Mouse (Mus musculus) ES-Bruce4 (cell line): ENCODE results near the gene Ccl7. TPM values are rescaled to one million over a fixed set of nuclear protein-coding genes. Genes with fewer than 3 reads are reported as not detected.

Experiments
- H3K27ac ChIP-seq: 2 replicates; pipeline ENCODE4 v1.5.1; 2012; ENCODE audit warnings: low read length, inconsistent platforms; ENCODE audit not compliant: insufficient read depth
- H3K27me3 ChIP-seq: 2 replicates; pipeline ENCODE4 v1.6.1; 2012; ENCODE audit warnings: mild to moderate bottlenecking, low read length, inconsistent platforms; ENCODE audit not compliant: control insufficient read depth, poor library complexity, insufficient read depth, severe bottlenecking
- H3K36me3 ChIP-seq: 2 replicates; pipeline ENCODE4 v1.6.1; 2012; ENCODE audit warnings: inconsistent platforms, mild to moderate bottlenecking, low read length, moderate library complexity; ENCODE audit not compliant: control insufficient read depth, poor library complexity, insufficient read depth, severe bottlenecking
- H3K4me1 ChIP-seq: one replicate; pipeline ENCODE4 v1.8.1; 2011; ENCODE audit warnings: low read length; ENCODE audit not compliant: control insufficient read depth, insufficient read depth
- H3K4me3 ChIP-seq: 2 replicates; pipeline ENCODE4 v1.5.1; 2011; ENCODE audit warnings: low read depth, mild to moderate bottlenecking, low read length
- H3K9ac ChIP-seq: 2 replicates; pipeline ENCODE4 v1.6.1; 2012; ENCODE audit warnings: low read depth, mild to moderate bottlenecking, inconsistent platforms; ENCODE audit not compliant: poor library complexity, severe bottlenecking
- H3K9me3 ChIP-seq: replicated peaks from 2 replicates; pipeline ENCODE4 v1.6.1; 2012; ENCODE audit warnings: mild to moderate bottlenecking, low read length, inconsistent platforms; ENCODE audit not compliant: control insufficient read depth, poor library complexity, insufficient read depth, severe bottlenecking
- CTCF ChIP-seq: IDR thresholded peaks from one replicate; pipeline ENCODE4 v1.8.1; 2011; ENCODE audit warnings: low read depth, low read length
- EP300 ChIP-seq: IDR thresholded peaks from 2 replicates; pipeline ENCODE4 v1.6.1; 2011; ENCODE audit warnings: low read depth, low read length; ENCODE audit not compliant: insufficient read depth
- POLR2A ChIP-seq: IDR thresholded peaks from one replicate; pipeline ENCODE4 v1.8.1; 2011; ENCODE audit warnings: low read length; ENCODE audit not compliant: insufficient read depth
- polyA plus RNA-seq: library from polyadenylated mRNA; stranded (reverse); fragments of >200 nt; gene quantifications from 2 replicates; pipeline ENCODE4 v1.2.4, GENCODE M21; 2011; ENCODE audit warnings: low read depth; ENCODE audit not compliant: missing spikeins, insufficient read depth, insufficient read length

Ccl7 gene
- polyA plus RNA-seq, 1 experiment, result 3.3 TPM

DNA sequence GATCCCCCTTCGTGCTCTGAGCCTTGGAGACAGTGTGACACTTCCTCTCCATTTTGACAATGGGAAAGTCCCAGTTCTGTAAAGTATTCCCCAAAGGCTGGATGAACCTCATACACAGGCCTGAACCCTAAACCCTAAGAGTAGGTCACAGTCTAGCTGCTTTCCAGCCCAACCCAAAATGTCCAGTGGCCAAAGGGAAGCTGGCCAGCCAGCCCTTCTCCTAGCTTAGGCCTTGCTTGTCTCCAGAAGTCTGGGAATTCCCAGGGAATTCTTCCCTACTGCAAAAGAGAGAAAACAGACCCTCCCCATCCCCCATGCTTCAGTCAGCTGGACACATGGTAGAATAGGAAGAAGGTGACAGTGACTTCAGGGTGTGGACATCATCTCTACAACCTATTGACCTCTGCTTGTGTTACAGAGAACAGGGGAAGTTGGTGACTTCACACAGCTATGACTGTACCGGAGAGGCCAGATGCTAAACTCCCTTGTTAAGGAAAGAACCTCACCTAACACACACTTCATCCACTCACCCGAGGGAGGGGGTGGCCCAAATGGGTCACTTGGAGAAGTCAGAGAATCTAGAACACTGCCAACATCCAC, 29.2 kb upstream of the Ccl7 start:
- no peak for TF ChIP-seq EP300
- no peak for TF ChIP-seq POLR2A
- TF ChIP-seq CTCF, result no peak
- no peak overlapping the region for H3K27ac ChIP-seq
- H3K36me3 ChIP-seq, result no peaks in the 10 kb centered on the region
- no peak overlapping the region for H3K4me3 ChIP-seq
- H3K4me1 ChIP-seq, result no peaks in the 10 kb centered on the region
- H3K9ac ChIP-seq, result no peak overlapping the region
- no peaks in the 10 kb centered on the region for H3K27me3 ChIP-seq
- peaks cover 4% of the 10 kb centered on the region; the same call in 1 of the 2 replicates for H3K9me3 ChIP-seq

GRCm38 (mm10) chr11:82019389-82019788, 26.1 kb upstream of the Ccl7 start:
- Histone ChIP-seq H3K27ac (no peak overlapping the region), H3K27me3 (no peaks in the 10 kb centered on the region), H3K4me3 (no peak overlapping the region), H3K4me1 (no peaks in the 10 kb centered on the region), H3K9ac (no peak overlapping the region), H3K9me3 (no peaks in the 10 kb centered on the region), H3K36me3 (no peaks in the 10 kb centered on the region)
- TF ChIP-seq POLR2A, result no peak
- no peak for TF ChIP-seq EP300
- TF ChIP-seq CTCF, result no peak

DNA sequence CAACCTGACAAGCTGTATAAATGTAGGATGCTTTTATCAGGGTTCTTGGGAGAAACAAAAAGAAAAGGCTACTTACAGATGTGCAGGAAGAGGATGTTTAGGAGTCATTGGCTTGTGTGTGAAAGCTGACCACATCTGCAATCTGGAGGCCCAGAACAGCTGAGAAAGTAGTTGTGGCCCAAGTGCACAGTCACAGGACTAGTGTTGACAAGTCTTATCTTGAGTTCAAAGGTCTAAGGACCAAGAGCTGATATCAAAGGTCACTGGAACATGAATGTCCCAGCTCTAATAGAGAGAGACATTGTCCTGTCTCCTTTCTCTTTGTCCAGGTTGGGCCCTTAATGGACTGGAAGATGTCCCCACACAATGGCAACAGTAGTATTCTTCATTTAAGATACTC, 25.7 kb upstream of the Ccl7 start:
- no peak for TF ChIP-seq CTCF
- TF ChIP-seq EP300, result no peak
- no peak for TF ChIP-seq POLR2A
- Histone ChIP-seq H3K4me3 (no peak overlapping the region), H3K9me3 (no peaks in the 10 kb centered on the region), H3K36me3 (no peaks in the 10 kb centered on the region), H3K9ac (no peak overlapping the region), H3K4me1 (no peaks in the 10 kb centered on the region), H3K27me3 (no peaks in the 10 kb centered on the region), H3K27ac (no peak overlapping the region)

GRCm38 (mm10) chr11:82021406-82021805, 24.1 kb upstream of the Ccl7 start:
- H3K9me3 ChIP-seq, result no peaks in the 10 kb centered on the region
- H3K36me3 ChIP-seq, result no peaks in the 10 kb centered on the region
- H3K27ac ChIP-seq, result no peak overlapping the region
- H3K27me3 ChIP-seq, result no peaks in the 10 kb centered on the region
- no peak overlapping the region for H3K9ac ChIP-seq
- no peaks in the 10 kb centered on the region for H3K4me1 ChIP-seq
- H3K4me3 ChIP-seq, result no peak overlapping the region
- TF ChIP-seq POLR2A (no peak), CTCF (no peak), EP300 (no peak)

DNA sequence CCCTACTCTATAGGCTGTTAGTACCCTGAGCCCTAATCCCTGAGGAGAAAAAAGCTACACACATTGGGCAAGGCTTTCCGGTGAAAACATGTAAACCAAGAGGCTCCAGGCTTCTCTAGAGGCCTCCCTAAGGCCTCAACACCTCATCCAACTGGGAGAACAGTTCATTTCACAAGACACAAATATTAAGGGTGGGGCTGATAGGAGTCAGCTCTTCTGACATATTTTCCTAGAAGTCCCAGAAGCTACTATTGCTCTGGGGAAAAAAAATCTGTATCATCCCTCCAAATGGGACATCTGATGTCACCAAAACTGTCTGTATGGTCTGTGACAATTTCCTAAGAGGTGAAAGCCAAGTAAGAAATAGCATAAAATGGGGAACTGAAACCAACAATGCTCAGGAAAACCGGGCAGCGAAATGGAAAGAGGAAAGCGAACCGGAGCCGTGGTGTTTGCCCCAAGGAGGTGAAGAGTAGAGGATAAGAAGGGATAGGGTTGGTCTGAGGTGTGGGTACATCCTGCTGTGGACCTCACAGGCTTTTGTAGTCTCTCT, 22.9 kb upstream of the Ccl7 start:
- Histone ChIP-seq H3K36me3 (no peaks in the 10 kb centered on the region), H3K27ac (no peak overlapping the region), H3K9me3 (no peaks in the 10 kb centered on the region), H3K4me3 (no peak overlapping the region), H3K27me3 (no peaks in the 10 kb centered on the region), H3K9ac (no peak overlapping the region), H3K4me1 (no peaks in the 10 kb centered on the region)
- TF ChIP-seq EP300 (no peak), POLR2A (no peak), CTCF (no peak)

- Histone ChIP-seq H3K4me1 (no peaks in the 10 kb centered on the region), H3K9me3 (no peaks in the 10 kb centered on the region), H3K9ac (no peak overlapping the region), H3K27me3 (no peaks in the 10 kb centered on the region), H3K27ac (no peak overlapping the region), H3K4me3 (no peak overlapping the region), H3K36me3 (no peaks in the 10 kb centered on the region)
- TF ChIP-seq EP300, result no peak
- TF ChIP-seq POLR2A, result no peak
- no peak for TF ChIP-seq CTCF
These were observed 21.7 kb upstream of the Ccl7 start for GRCm38 (mm10) chr11:82023769-82024168.
